Mouse (Mus musculus): ENCODE results near the gene Slc28a3. TPM values are rescaled to one million over a fixed set of nuclear protein-coding genes. Genes with fewer than 3 reads are reported as not detected.
A peak's percentile ranks its signal among the peaks of the same experiment; 100 is the strongest.

The Slc28a3 gene
- total RNA-seq, 1 experiment from 2014 or later: not detected

GRCm38 (mm10) chr13:58566181-58566580, 44.5 kb downstream of the Slc28a3 start:
- no peak for ATAC-seq (replicated peaks; ENCODE audit: low read depth, poor library complexity, severe bottlenecking)

- ATAC-seq (replicated peaks; ENCODE audit: low read depth, poor library complexity, severe bottlenecking): no peak
Observed at GRCm38 (mm10) chr13:58560497-58561138, 50.1 kb downstream of the Slc28a3 start.

- no peak for ATAC-seq (replicated peaks; ENCODE audit: low read depth, poor library complexity, severe bottlenecking)
Observed at GRCm38 (mm10) chr13:58558216-58558615, 52.5 kb downstream of the Slc28a3 start.

GRCm38 (mm10) chr13:58556018-58556417, 54.7 kb downstream of the Slc28a3 start:
- ATAC-seq (replicated peaks; ENCODE audit: low read depth, poor library complexity, severe bottlenecking): no peak

- no peak for ATAC-seq (replicated peaks; ENCODE audit: low read depth, poor library complexity, severe bottlenecking)
Observed at GRCm38 (mm10) chr13:58555561-58555960, 55.1 kb downstream of the Slc28a3 start.

- peak; percentile 47 for ATAC-seq (replicated peaks; ENCODE audit: low read depth, poor library complexity, severe bottlenecking)
Observed at GRCm38 (mm10) chr13:58551924-58552323, 58.8 kb downstream of the Slc28a3 start.

GRCm38 (mm10) chr13:58547570-58547969, 63.1 kb downstream of the Slc28a3 start:
- no peak for ATAC-seq (replicated peaks; ENCODE audit: low read depth, poor library complexity, severe bottlenecking)

- no peak for ATAC-seq (replicated peaks; ENCODE audit: low read depth, poor library complexity, severe bottlenecking)
Observed at GRCm38 (mm10) chr13:58543688-58544408, 66.8 kb downstream of the Slc28a3 start.

GRCm38 (mm10) chr13:58543066-58543465, 67.6 kb downstream of the Slc28a3 start:
- peak; percentile 92 for ATAC-seq (replicated peaks; ENCODE audit: low read depth, poor library complexity, severe bottlenecking)

GRCm38 (mm10) chr13:58542601-58543041, 68.1 kb downstream of the Slc28a3 start:
- ATAC-seq (replicated peaks; ENCODE audit: low read depth, poor library complexity, severe bottlenecking): no peak

GRCm38 (mm10) chr13:58542167-58542566, 68.5 kb downstream of the Slc28a3 start:
- ATAC-seq (replicated peaks; ENCODE audit: low read depth, poor library complexity, severe bottlenecking): 0 out of 2 replicates have a peak, but pooled peaks have one; percentile 12

- no peak for ATAC-seq (replicated peaks; ENCODE audit: low read depth, poor library complexity, severe bottlenecking)
Observed at GRCm38 (mm10) chr13:58541620-58542019, 69.1 kb downstream of the Slc28a3 start.

GRCm38 (mm10) chr13:58538966-58539365, 71.7 kb downstream of the Slc28a3 start:
- no peak for ATAC-seq (replicated peaks; ENCODE audit: low read depth, poor library complexity, severe bottlenecking)

- ATAC-seq (replicated peaks; ENCODE audit: low read depth, poor library complexity, severe bottlenecking): no peak
Observed at GRCm38 (mm10) chr13:58538366-58538765, 72.3 kb downstream of the Slc28a3 start.

- peak; percentile 45; the same call in 1 of the 2 replicates for ATAC-seq (replicated peaks; ENCODE audit: low read depth, poor library complexity, severe bottlenecking)
Observed at GRCm38 (mm10) chr13:58537916-58538233, 72.8 kb downstream of the Slc28a3 start.

GRCm38 (mm10) chr13:58537232-58537915, 73.3 kb downstream of the Slc28a3 start:
- no peak for ATAC-seq (replicated peaks; ENCODE audit: low read depth, poor library complexity, severe bottlenecking)

GRCm38 (mm10) chr13:58536466-58537231, 74.0 kb downstream of the Slc28a3 start:
- ATAC-seq (replicated peaks; ENCODE audit: low read depth, poor library complexity, severe bottlenecking): no peak

- ATAC-seq (replicated peaks; ENCODE audit: low read depth, poor library complexity, severe bottlenecking): no peak
Observed at GRCm38 (mm10) chr13:58535321-58535720, 75.4 kb downstream of the Slc28a3 start.

GRCm38 (mm10) chr13:58534861-58535260, 75.8 kb downstream of the Slc28a3 start:
- ATAC-seq (replicated peaks; ENCODE audit: low read depth, poor library complexity, severe bottlenecking): no peak

- ATAC-seq (replicated peaks; ENCODE audit: low read depth, poor library complexity, severe bottlenecking): 0 out of 2 replicates have a peak, but pooled peaks have one; percentile 8
Observed at GRCm38 (mm10) chr13:58534216-58534841, 76.3 kb downstream of the Slc28a3 start.

Measured in common myeloid progenitor, adult 5-6 weeks (primary cell).